Mouse (Mus musculus) gastrocnemius, postnatal 4 days (tissue): ENCODE measurements around the gene Cyb561d1. TPM values are rescaled to one million over a fixed set of nuclear protein-coding genes. Genes with fewer than 3 reads are reported as not detected.

Source experiments
- DNase-seq, 2 experiments: peaks; one replicate each; pipeline ENCODE4 v3.0.0; 2021 to 2022; ENCODE audit warnings: low spot score in 2 of 2, mixed read lengths in 2 of 2
- total RNA-seq, 2 experiments: library from RNA; stranded (reverse); gene quantifications; 2 replicates each; pipeline ENCODE4 v1.2.3; 2021

Gene Cyb561d1
- total RNA-seq, 2 experiments from 2014 or later = 4.5 to 6.1 TPM

GRCm38 (mm10) chr3:108204470-108204869 lies 3.5 kb upstream of the Cyb561d1 start:
- peak in 1 of 2 experiments; percentile 9 for DNase-seq

GRCm38 (mm10) chr3:108203621-108204325 lies 2.8 kb upstream of the Cyb561d1 start:
- DNase-seq = peak in 1 of 2 experiments; percentile 81

GRCm38 (mm10) chr3:108203212-108203611 lies 2.2 kb upstream of the Cyb561d1 start:
- no peak for DNase-seq

GRCm38 (mm10) chr3:108202506-108202905 lies 1.5 kb upstream of the Cyb561d1 start:
- DNase-seq = no peak

- peak in 1 of 2 experiments; percentile 7 for DNase-seq
Measured at GRCm38 (mm10) chr3:108199231-108199630, 1.8 kb downstream of the Cyb561d1 start.

- peak in 1 of 2 experiments; percentile 67 for DNase-seq
Measured at GRCm38 (mm10) chr3:108197066-108197497, 3.9 kb downstream of the Cyb561d1 start.

- no peak for DNase-seq
Measured at GRCm38 (mm10) chr3:108195941-108196590, 4.9 kb downstream of the Cyb561d1 start.

GRCm38 (mm10) chr3:108195287-108195686 lies 5.7 kb downstream of the Cyb561d1 start:
- no peak for DNase-seq

- DNase-seq = no peak
Measured at GRCm38 (mm10) chr3:108193686-108194085, 7.3 kb downstream of the Cyb561d1 start.

GRCm38 (mm10) chr3:108189897-108190296 lies 11.1 kb downstream of the Cyb561d1 start:
- no peak for DNase-seq

- DNase-seq = no peak
Measured at GRCm38 (mm10) chr3:108188716-108189490, 12.1 kb downstream of the Cyb561d1 start.

GRCm38 (mm10) chr3:108187111-108187795 lies 13.8 kb downstream of the Cyb561d1 start:
- DNase-seq = peak in 1 of 2 experiments; percentile 48

GRCm38 (mm10) chr3:108186098-108187047 lies 14.6 kb downstream of the Cyb561d1 start, which contains the start of gene Amigo1:
Amigo1 (plus strand) TSS chr3:108186335.
- DNase-seq = peak in 1 of 2 experiments; percentile 57

GRCm38 (mm10) chr3:108185460-108186097 lies 15.4 kb downstream of the Cyb561d1 start:
- peak in 1 of 2 experiments; percentile 6 for DNase-seq

- DNase-seq = peak in 1 of 2 experiments; percentile 7
Measured at GRCm38 (mm10) chr3:108184742-108185141, 16.3 kb downstream of the Cyb561d1 start.

- DNase-seq = no peak
Measured at GRCm38 (mm10) chr3:108180514-108180913, 20.5 kb downstream of the Cyb561d1 start.

GRCm38 (mm10) chr3:108178756-108179715 lies 22.0 kb downstream of the Cyb561d1 start:
- peak in 1 of 2 experiments; percentile 77 for DNase-seq
